Mouse (Mus musculus) mesoderm, embryonic 11.5 days (tissue): ENCODE results near the gene Xrra1.
A peak's percentile ranks its signal among the peaks of the same experiment; 100 is the strongest.
"Not testable (repeated sequence)": the region's sequence is repeated elsewhere in the genome, so short reads cannot be mapped to it uniquely, and the experiment has no call there.

Experiments
- DNase-seq: peaks from one replicate; pipeline ENCODE4 v3.0.0-alpha.2; 2012; ENCODE audit warnings: low read depth, low spot score

The Xrra1 gene

GRCm38 (mm10) chr7:99858813-99859585, at the start of gene Xrra1:
Xrra1 (plus strand) TSS chr7:99859116.
- DNase-seq, result peak; percentile 99

GRCm38 (mm10) chr7:99810814-99811213, 48.1 kb upstream of the Xrra1 start:
- DNase-seq, result no peak

GRCm38 (mm10) chr7:99811661-99812060, 47.3 kb upstream of the Xrra1 start:
- no peak for DNase-seq

GRCm38 (mm10) chr7:99813394-99813793, 45.5 kb upstream of the Xrra1 start:
- DNase-seq, result no peak

- DNase-seq, result not testable (repeated sequence)
Observed at GRCm38 (mm10) chr7:99818181-99818725, 40.7 kb upstream of the Xrra1 start.

- no peak for DNase-seq
Observed at GRCm38 (mm10) chr7:99821953-99822352, 37.0 kb upstream of the Xrra1 start.

GRCm38 (mm10) chr7:99822426-99822825, 36.5 kb upstream of the Xrra1 start:
- no peak for DNase-seq

- no peak for DNase-seq
Observed at GRCm38 (mm10) chr7:99823045-99823663, 35.8 kb upstream of the Xrra1 start.

GRCm38 (mm10) chr7:99824649-99825483, 34.0 kb upstream of the Xrra1 start:
- DNase-seq, result no peak

- DNase-seq, result no peak
Observed at GRCm38 (mm10) chr7:99825511-99825910, 33.4 kb upstream of the Xrra1 start.

- DNase-seq, result no peak
Observed at GRCm38 (mm10) chr7:99826096-99826495, 32.8 kb upstream of the Xrra1 start.

- DNase-seq, result peak; percentile 92
Observed at GRCm38 (mm10) chr7:99828083-99828570, 30.8 kb upstream of the Xrra1 start, which contains the start of gene Neu3. Neu3 (minus strand) TSS chr7:99828417.

- DNase-seq, result no peak
Observed at GRCm38 (mm10) chr7:99833115-99833845, 25.6 kb upstream of the Xrra1 start.

GRCm38 (mm10) chr7:99833846-99834222, 25.1 kb upstream of the Xrra1 start:
- no peak for DNase-seq

GRCm38 (mm10) chr7:99834314-99834853, 24.5 kb upstream of the Xrra1 start:
- no peak for DNase-seq

- no peak for DNase-seq
Observed at GRCm38 (mm10) chr7:99836781-99837180, 22.1 kb upstream of the Xrra1 start.

- no peak for DNase-seq
Observed at GRCm38 (mm10) chr7:99837358-99838071, 21.4 kb upstream of the Xrra1 start.

GRCm38 (mm10) chr7:99838241-99838640, 20.7 kb upstream of the Xrra1 start:
- no peak for DNase-seq

GRCm38 (mm10) chr7:99845533-99846236, 13.2 kb upstream of the Xrra1 start:
- DNase-seq, result no peak
